Comparison of ENCODE assay signal across 19 mouse cellular contexts in the genomic region with DNA sequence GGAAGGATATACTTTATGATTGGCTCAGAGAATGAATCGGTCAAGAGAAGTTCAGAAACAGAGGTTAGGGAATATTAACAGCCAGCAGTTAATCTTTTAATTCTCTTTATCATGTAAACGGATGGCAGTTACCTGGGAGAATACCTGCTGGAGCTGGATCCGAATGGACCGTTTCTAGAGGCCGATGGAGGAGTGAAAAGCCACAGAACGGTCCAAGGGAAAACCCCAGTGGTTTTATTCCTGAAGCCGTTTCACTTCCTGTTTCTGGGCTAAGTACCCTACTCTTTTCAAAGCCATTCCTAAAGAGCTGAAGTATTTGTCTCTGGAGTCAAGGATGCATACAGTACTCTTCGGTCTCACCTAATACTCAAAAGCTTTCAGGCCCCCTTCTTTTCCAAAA.
"Had no signal": no experiment of that assay in that cellular context is flagged by ENCODE, and none has a peak within 500 bp of the region (broad histone marks: within the 10 kb centered on the region; RNA-seq: fewer than 3 reads in every experiment).

No protein-coding gene starts in this region.

- H3K4me2 ChIP-seq: lung, embryonic 14.5 days; midbrain, embryonic 11.5 days; midbrain, embryonic 13.5 days; midbrain, embryonic 15.5 days; neural tube, embryonic 12.5 days; stomach, embryonic 15.5 days had no signal

- H3K9ac ChIP-seq: liver, embryonic 14.5 days; lung, embryonic 14.5 days; midbrain, embryonic 13.5 days; midbrain, embryonic 15.5 days; neural tube, embryonic 12.5 days; stomach, embryonic 15.5 days had no signal

- H3K36me3 ChIP-seq: midbrain, embryonic 13.5 days; midbrain, embryonic 15.5 days; neural tube, embryonic 12.5 days; stomach, embryonic 15.5 days had no signal

- DNase-seq: lung, adult 18-20 months; lung, embryonic 14.5 days; lung, postnatal 4 days; retina, postnatal 1 day; right cerebral cortex, adult 18-20 months; right cerebral cortex, postnatal 25 days; right cerebral cortex, postnatal 4 days; spleen, adult 18-20 months; thymus, adult 2 months; thymus, postnatal 25 days; thymus, postnatal 4 days had no signal

- H3K27ac ChIP-seq: liver, embryonic 14.5 days; midbrain, embryonic 13.5 days; midbrain, embryonic 15.5 days; neural tube, embryonic 12.5 days; stomach, embryonic 15.5 days; stomach, postnatal 0 days had no signal

- H3K27me3 ChIP-seq: midbrain, embryonic 15.5 days; neural tube, embryonic 12.5 days; stomach, embryonic 15.5 days had no signal

- ATAC-seq: midbrain, embryonic 13.5 days; midbrain, embryonic 15.5 days had no signal

- H3K4me1 ChIP-seq: midbrain, embryonic 13.5 days; midbrain, embryonic 15.5 days; neural tube, embryonic 12.5 days; stomach, embryonic 15.5 days had no signal

- H3K9me3 ChIP-seq: megakaryocyte, embryonic 14.5 days; midbrain, embryonic 13.5 days; midbrain, embryonic 15.5 days; neural tube, embryonic 12.5 days; stomach, embryonic 15.5 days had no signal

- H3K4me3 ChIP-seq: megakaryocyte, embryonic 14.5 days; midbrain, embryonic 13.5 days; midbrain, embryonic 15.5 days; neural tube, embryonic 12.5 days; stomach, embryonic 15.5 days had no signal
